Mouse (Mus musculus) bone marrow macrophage, adult 2 months (primary cell): ENCODE measurements around the gene Pdcd6ip.

ENCODE experiments used
- CTCF ChIP-seq: IDR thresholded peaks from 2 replicates; pipeline ENCODE4 v1.5.1; 2012; ENCODE audit warnings: low read depth, mild to moderate bottlenecking, low read length, moderate library complexity
- POLR2A ChIP-seq: IDR thresholded peaks from 2 replicates; pipeline ENCODE4 v1.6.1; 2012; ENCODE audit warnings: mild to moderate bottlenecking, low read depth, low read length, borderline replicate concordance

- TF ChIP-seq POLR2A (no peak), CTCF (no peak)
Observed at GRCm38 (mm10) chr9:113673721-113674120, 34.3 kb downstream of the Pdcd6ip start.
